Mouse (Mus musculus) MEL (cell line): ENCODE results near the gene C1s1. TPM values are rescaled to one million over a fixed set of nuclear protein-coding genes. Genes with fewer than 3 reads are reported as not detected.

Source experiments
- DNase-seq: peaks from one replicate; pipeline ENCODE4 v3.0.0; 2011; ENCODE audit warnings: low read depth, low spot score
- H3K27ac ChIP-seq: 2 replicates; pipeline ENCODE4 v1.5.1; 2012; ENCODE audit warnings: low read depth, mild to moderate bottlenecking, control low read depth, low read length, moderate library complexity; ENCODE audit not compliant: control insufficient read depth
- H3K27me3 ChIP-seq, 2 experiments: fragments of 150-350 bp in 1 of 2; sonication (generic) in 1 of 2; 2 replicates each; pipeline ENCODE4 v1.6.1; 2012; ENCODE audit warnings: low read length in 2 of 2, mild to moderate bottlenecking in 2 of 2, improper control_type of control experiment in 1 of 2, moderate library complexity in 1 of 2; ENCODE audit not compliant: insufficient read depth in 2 of 2, control insufficient read depth in 1 of 2
- H3K36me3 ChIP-seq, 2 experiments: 2 replicates each; pipeline ENCODE4 v1.6.1; 2012 to 2014; ENCODE audit warnings: low read length in 2 of 2, improper control_type of control experiment in 1 of 2, inconsistent platforms in 1 of 2, mild to moderate bottlenecking in 1 of 2; ENCODE audit not compliant: insufficient read depth in 2 of 2, control insufficient read depth in 1 of 2
- H3K4me1 ChIP-seq, 2 experiments: fragments of 150-350 bp in 1 of 2; sonication (generic) in 1 of 2; 2 replicates each; pipeline ENCODE4 v1.6.1; 2012; ENCODE audit warnings: low read length in 2 of 2, improper control_type of control experiment in 1 of 2, mild to moderate bottlenecking in 1 of 2; ENCODE audit not compliant: insufficient read depth in 2 of 2, control insufficient read depth in 1 of 2
- H3K4me3 ChIP-seq, 2 experiments: fragments of 150-350 bp in 1 of 2; sonication (generic) in 1 of 2; 2 replicates each; pipeline ENCODE4 v1.5.1; 2012; ENCODE audit warnings: low read depth in 2 of 2, low read length in 2 of 2, mild to moderate bottlenecking in 2 of 2, moderate library complexity in 2 of 2, control low read depth in 1 of 2, improper control_type of control experiment in 1 of 2; ENCODE audit not compliant: control insufficient read depth in 1 of 2, insufficient read depth in 1 of 2
- H3K79me2 ChIP-seq: 2 replicates; pipeline ENCODE4 v1.6.1; 2012; ENCODE audit warnings: mild to moderate bottlenecking, low read length, moderate library complexity; ENCODE audit not compliant: control insufficient read depth, poor library complexity, insufficient read depth
- H3K9ac ChIP-seq: 2 replicates; pipeline ENCODE4 v1.6.1; 2012; ENCODE audit warnings: low read depth, mild to moderate bottlenecking, control low read depth, low read length, moderate library complexity; ENCODE audit not compliant: control insufficient read depth, poor library complexity, severe bottlenecking
- H3K9me3 ChIP-seq: fragments of 150-350 bp; sonication (generic); replicated peaks from 2 replicates; pipeline ENCODE4 v1.6.1; 2012; ENCODE audit warnings: mild to moderate bottlenecking, low read length, improper control_type of control experiment, moderate library complexity; ENCODE audit not compliant: insufficient read depth
- BHLHE40 ChIP-seq: IDR thresholded peaks from 2 replicates; pipeline ENCODE4 v1.6.1; 2012; ENCODE audit warnings: low read depth, mild to moderate bottlenecking, inconsistent platforms, low read length, improper control_type of control experiment, borderline replicate concordance
- CHD1 ChIP-seq: IDR thresholded peaks from 2 replicates; pipeline ENCODE4 v1.6.1; 2012; ENCODE audit warnings: low read depth, mild to moderate bottlenecking, inconsistent platforms, low read length, improper control_type of control experiment
- E2F4 ChIP-seq: IDR thresholded peaks from 2 replicates; pipeline ENCODE4 v1.6.1; 2011; ENCODE audit warnings: low read depth, low read length, improper control_type of control experiment, borderline replicate concordance
- ETS1 ChIP-seq: IDR thresholded peaks from 2 replicates; pipeline ENCODE4 v1.6.1; 2012; ENCODE audit warnings: low read depth, mild to moderate bottlenecking, inconsistent platforms, low read length, improper control_type of control experiment, moderate library complexity
- JUND ChIP-seq: IDR thresholded peaks from 2 replicates; pipeline ENCODE4 v1.6.1; 2011; ENCODE audit warnings: low read depth, mild to moderate bottlenecking, improper control_type of control experiment, low read length
- KAT2A ChIP-seq: conservative IDR thresholded peaks from 2 replicates; pipeline ENCODE4 v1.6.1; 2012; ENCODE audit warnings: low read depth, low read length, improper control_type of control experiment, inconsistent platforms
- MAFK ChIP-seq: IDR thresholded peaks from 2 replicates; pipeline ENCODE4 v1.6.1; 2011; ENCODE audit warnings: low read depth, mild to moderate bottlenecking, low read length, improper control_type of control experiment, borderline replicate concordance
- MAZ ChIP-seq: IDR thresholded peaks from 2 replicates; pipeline ENCODE4 v1.6.1; 2012; ENCODE audit warnings: low read depth, mild to moderate bottlenecking, inconsistent platforms, low read length, improper control_type of control experiment
- MEF2A ChIP-seq: IDR thresholded peaks from 2 replicates; pipeline ENCODE4 v1.6.1; 2014; ENCODE audit warnings: low read depth, mild to moderate bottlenecking, inconsistent platforms, low read length, improper control_type of control experiment; ENCODE audit not compliant: poor library complexity, insufficient replicate concordance, severe bottlenecking; ENCODE audit errors: extremely low read depth
- MXI1 ChIP-seq: IDR thresholded peaks from 2 replicates; pipeline ENCODE4 v1.6.1; 2011; ENCODE audit warnings: mild to moderate bottlenecking, low read depth, low read length, improper control_type of control experiment
- NRF1 ChIP-seq: IDR thresholded peaks from 2 replicates; pipeline ENCODE4 v1.6.1; 2014; ENCODE audit warnings: low read depth, mild to moderate bottlenecking, inconsistent platforms, low read length, improper control_type of control experiment, moderate library complexity; ENCODE audit not compliant: poor library complexity, insufficient read depth, severe bottlenecking
- POLR2A ChIP-seq, 2 experiments: IDR thresholded peaks; 2 replicates each; pipeline ENCODE4 v1.6.1; 2011 to 2012; ENCODE audit warnings: low read length in 2 of 2, mild to moderate bottlenecking in 2 of 2, control low read depth in 1 of 2, improper control_type of control experiment in 1 of 2, low read depth in 1 of 2, moderate library complexity in 1 of 2; ENCODE audit not compliant: control insufficient read depth in 1 of 2, insufficient read depth in 1 of 2, poor library complexity in 1 of 2
- RCOR1 ChIP-seq: IDR thresholded peaks from 2 replicates; pipeline ENCODE4 v1.6.1; 2012; ENCODE audit warnings: low read depth, mild to moderate bottlenecking, inconsistent platforms, low read length, improper control_type of control experiment
- SIN3A ChIP-seq: IDR thresholded peaks from 2 replicates; pipeline ENCODE4 v1.6.1; 2012; ENCODE audit warnings: low read length, improper control_type of control experiment, inconsistent platforms
- TAL1 ChIP-seq: IDR thresholded peaks from 2 replicates; pipeline ENCODE4 v1.6.1; 2012; ENCODE audit warnings: mild to moderate bottlenecking, inconsistent platforms, low read length, moderate library complexity, mixed read lengths
- TCF12 ChIP-seq: IDR thresholded peaks from 2 replicates; pipeline ENCODE4 v1.6.1; 2014; ENCODE audit warnings: low read depth, mild to moderate bottlenecking, inconsistent platforms, low read length, improper control_type of control experiment, moderate library complexity
- USF1 ChIP-seq: IDR thresholded peaks from 2 replicates; pipeline ENCODE4 v1.6.1; 2014; ENCODE audit warnings: low read depth, mild to moderate bottlenecking, inconsistent platforms, low read length, improper control_type of control experiment, moderate library complexity
- ZC3H11A ChIP-seq: IDR thresholded peaks from 2 replicates; pipeline ENCODE4 v1.6.1; 2012; ENCODE audit warnings: low read depth, mild to moderate bottlenecking, inconsistent platforms, low read length, improper control_type of control experiment
- ZKSCAN1 ChIP-seq: IDR thresholded peaks from 2 replicates; pipeline ENCODE4 v1.6.1; 2012; ENCODE audit warnings: low read depth, mild to moderate bottlenecking, inconsistent platforms, low read length, improper control_type of control experiment, moderate library complexity
- polyA plus RNA-seq, 2 experiments: library from polyadenylated mRNA; stranded (reverse) in 1 of 2; unstranded in 1 of 2; fragments of >175 nt in 1 of 2; fragments of >200 nt in 1 of 2; gene quantifications; 2 replicates each; pipeline versions ENCODE4 v1.2.1 to v1.2.4; 2012; ENCODE audit warnings: low replicate concordance in 2 of 2, low read depth in 1 of 2; ENCODE audit not compliant: insufficient read length in 2 of 2, insufficient read depth in 1 of 2, missing spikeins in 1 of 2
- total RNA-seq: library from RNA; depleted of rRNA; stranded (reverse); fragments of 300-350 nt; gene quantifications from 2 replicates; pipeline ENCODE4 v1.2.3, GENCODE M21; 2012

Gene C1s1
- total and polyA plus RNA-seq, 3 experiments, result 0.46 to 1.5 TPM; not detected in 1

GRCm38 (mm10) chr6:124499914-124500566 is 42.1 kb downstream of the C1s1 start (continued):
- no peak for TF ChIP-seq BHLHE40
- TF ChIP-seq CHD1, result no peak
- no peak for TF ChIP-seq MEF2A
- TF ChIP-seq MAFK, result no peak

GRCm38 (mm10) chr6:124496054-124496453 is 46.1 kb downstream of the C1s1 start:
- TF ChIP-seq ETS1, result no peak
- TF ChIP-seq TCF12, result no peak
- TF ChIP-seq MAZ, result no peak
- no peak for TF ChIP-seq KAT2A
- TF ChIP-seq RCOR1, result no peak
- TF ChIP-seq BHLHE40, result no peak
- TF ChIP-seq POLR2A (IDR thresholded peaks at IDR 0.05; ENCODE audit: control insufficient read depth in 1 of 2, insufficient read depth in 1 of 2, low read depth in 1 of 2, low read length in 2 of 2, poor library complexity in 1 of 2), result no peak
- TF ChIP-seq ZKSCAN1, result no peak
- TF ChIP-seq JUND, result no peak
- TF ChIP-seq USF1, result no peak
- TF ChIP-seq ZC3H11A, result no peak
- TF ChIP-seq NRF1, result no peak
- no peak for TF ChIP-seq CHD1
- TF ChIP-seq E2F4, result no peak
- no peak for TF ChIP-seq MAFK
- TF ChIP-seq TAL1, result no peak
- TF ChIP-seq MXI1, result no peak
- no peak for TF ChIP-seq SIN3A
- H3K9ac ChIP-seq, result no peak overlapping the region
- no peaks in the 10 kb centered on the region for H3K79me2 ChIP-seq
- peak; percentile 29 for DNase-seq
- peaks cover 0 to 9% of the 10 kb centered on the region in 2 experiments; a peak in 2 of 4 replicates for H3K36me3 ChIP-seq
- H3K4me1 ChIP-seq, result peaks cover 3 to 20% of the 10 kb centered on the region in 2 experiments
- no peak overlapping the region for H3K4me3 ChIP-seq
- H3K9me3 ChIP-seq, result no peaks in the 10 kb centered on the region
- H3K27me3 ChIP-seq, result no peaks in the 10 kb centered on the region
- H3K27ac ChIP-seq, result no peak overlapping the region
